Mouse (Mus musculus) heart, embryonic 12.5 days (tissue): ENCODE results near the gene Nmb. TPM values are rescaled to one million over a fixed set of nuclear protein-coding genes. Genes with fewer than 3 reads are reported as not detected.

Experiments
- ATAC-seq: fragments of 200-750 bp; cut with Nextera tagmentation; 2 replicates; pipeline ENCODE4 v1.8.0; 2017; ENCODE audit warnings: moderate TSS enrichment, moderate library complexity; ENCODE audit not compliant: insufficient number of reproducible peaks, low FRiP score
- H3K27ac ChIP-seq: fragments of 300-500 bp; sonication (generic); 2 replicates; pipeline ENCODE4 v1.5.1; 2016; ENCODE audit warnings: mild to moderate bottlenecking, moderate library complexity; ENCODE audit not compliant: poor library complexity, severe bottlenecking
- H3K27me3 ChIP-seq: fragments of 300-500 bp; sonication (generic); replicated peaks from 2 replicates; pipeline ENCODE4 v1.6.1; 2016; ENCODE audit warnings: mild to moderate bottlenecking, moderate library complexity
- H3K36me3 ChIP-seq: fragments of 300-500 bp; sonication (generic); 2 replicates; pipeline ENCODE4 v1.6.1; 2016; ENCODE audit warnings: mild to moderate bottlenecking, moderate library complexity
- H3K4me1 ChIP-seq: fragments of 300-500 bp; sonication (generic); replicated peaks from 2 replicates; pipeline ENCODE4 v1.6.1; 2016; ENCODE audit warnings: mild to moderate bottlenecking
- H3K4me2 ChIP-seq: fragments of 300-500 bp; sonication (generic); 2 replicates; pipeline ENCODE4 v1.6.1; 2016; ENCODE audit warnings: mild to moderate bottlenecking, moderate library complexity
- H3K4me3 ChIP-seq: fragments of 300-500 bp; sonication (generic); 2 replicates; pipeline ENCODE4 v1.5.1; 2016; ENCODE audit warnings: mild to moderate bottlenecking
- H3K9ac ChIP-seq: fragments of 300-500 bp; sonication (generic); 2 replicates; pipeline ENCODE4 v1.6.1; 2016; ENCODE audit warnings: mild to moderate bottlenecking, moderate library complexity
- H3K9me3 ChIP-seq: fragments of 300-500 bp; sonication (generic); replicated peaks from 2 replicates; pipeline ENCODE4 v1.6.1; 2016; ENCODE audit warnings: mild to moderate bottlenecking, moderate library complexity
- WGBS: fragments of 180-500 bp; shearing (Covaris S2); methylation state at CpG from one replicate; pipeline ENCODE4 v1.1.7; 2016; 5-methylcytosine and 5-hydroxymethylcytosine counted together
- polyA plus RNA-seq: library from polyadenylated mRNA; unstranded; fragments of >200 nt; fragmentation: Nextera tagmentation; extraction: Ambion mirVana; gene quantifications from 2 replicates; pipeline ENCODE4 v1.2.1, GENCODE M21; 2016

Gene Nmb
- polyA plus RNA-seq, 1 experiment from 2014 or later: 3.6 TPM

GRCm38 (mm10) chr7:80875727-80876126, 29.1 kb downstream of the Nmb start:
- no peak overlapping the region for H3K4me2 ChIP-seq
- H3K9ac ChIP-seq: no peak overlapping the region
- no peak overlapping the region for H3K4me3 ChIP-seq
- no peaks in the 10 kb centered on the region for H3K9me3 ChIP-seq
- no peaks in the 10 kb centered on the region for H3K4me1 ChIP-seq
- H3K27ac ChIP-seq: no peak overlapping the region
- H3K36me3 ChIP-seq: peaks cover 72% of the 10 kb centered on the region
- 0 out of 2 replicates have a peak, but pooled peaks cover 10% of the 10 kb centered on the region for H3K27me3 ChIP-seq
- no peak for ATAC-seq
- 49% methylated on average over 37 of the region's 37 CpGs for WGBS

- Histone ChIP-seq H3K36me3 (peaks cover 93% of the 10 kb centered on the region), H3K9ac (no peak overlapping the region), H3K4me3 (no peak overlapping the region), H3K4me1 (no peaks in the 10 kb centered on the region), H3K27me3 (0 out of 2 replicates have a peak, but pooled peaks cover 10% of the 10 kb centered on the region), H3K9me3 (no peaks in the 10 kb centered on the region), H3K27ac (no peak overlapping the region), H3K4me2 (no peak overlapping the region)
- WGBS: 90% methylated on average over 2 of the region's 2 CpGs
- no peak for ATAC-seq
Measured at GRCm38 (mm10) chr7:80873631-80874030, 31.2 kb downstream of the Nmb start.

GRCm38 (mm10) chr7:80873038-80873437, 31.8 kb downstream of the Nmb start:
- H3K27me3 ChIP-seq: 0 out of 2 replicates have a peak, but pooled peaks cover 10% of the 10 kb centered on the region
- H3K9ac ChIP-seq: no peak overlapping the region
- peaks cover 95% of the 10 kb centered on the region for H3K36me3 ChIP-seq
- WGBS: 91% methylated on average over 5 of the region's 5 CpGs
- no peaks in the 10 kb centered on the region for H3K4me1 ChIP-seq
- no peak overlapping the region for H3K4me3 ChIP-seq
- no peaks in the 10 kb centered on the region for H3K9me3 ChIP-seq
- H3K27ac ChIP-seq: no peak overlapping the region
- no peak overlapping the region for H3K4me2 ChIP-seq
- ATAC-seq: no peak

GRCm38 (mm10) chr7:80868686-80869085, 36.2 kb downstream of the Nmb start:
- Histone ChIP-seq H3K4me2 (no peak overlapping the region), H3K27me3 (no peaks in the 10 kb centered on the region), H3K4me1 (peaks cover 28% of the 10 kb centered on the region), H3K27ac (no peak overlapping the region), H3K9ac (no peak overlapping the region), H3K4me3 (no peak overlapping the region), H3K36me3 (peaks cover 88% of the 10 kb centered on the region), H3K9me3 (no peaks in the 10 kb centered on the region)
- ATAC-seq: no peak
- 78% methylated on average over 2 of the region's 2 CpGs for WGBS

GRCm38 (mm10) chr7:80866514-80867147, 38.2 kb downstream of the Nmb start:
- H3K9me3 ChIP-seq: no peaks in the 10 kb centered on the region
- no peak for ATAC-seq
- H3K36me3 ChIP-seq: peaks cover 79% of the 10 kb centered on the region
- no peak overlapping the region; the same call in 1 of the 2 replicates for H3K27ac ChIP-seq
- H3K4me1 ChIP-seq: peaks cover 46% of the 10 kb centered on the region
- no peak overlapping the region for H3K4me3 ChIP-seq
- H3K4me2 ChIP-seq: no peak overlapping the region
- WGBS: 63% methylated on average over 7 of the region's 7 CpGs
- no peaks in the 10 kb centered on the region for H3K27me3 ChIP-seq
- no peak overlapping the region for H3K9ac ChIP-seq

- Histone ChIP-seq H3K4me2 (0 out of 2 replicates have a peak overlapping the region, but pooled peaks have one; percentile 30), H3K27ac (peak overlapping the region; percentile 50), H3K27me3 (no peaks in the 10 kb centered on the region), H3K9ac (no peak overlapping the region), H3K4me3 (no peak overlapping the region), H3K36me3 (peaks cover 69% of the 10 kb centered on the region), H3K4me1 (peaks cover 48% of the 10 kb centered on the region), H3K9me3 (no peaks in the 10 kb centered on the region)
- ATAC-seq: no peak
- WGBS: 84% methylated on average over 7 of the region's 7 CpGs
Measured at GRCm38 (mm10) chr7:80865521-80865920, 39.4 kb downstream of the Nmb start.

GRCm38 (mm10) chr7:80864831-80865230, 40.0 kb downstream of the Nmb start:
- 0 out of 2 replicates have a peak, but pooled peaks have one; percentile 12 for ATAC-seq
- H3K4me2 ChIP-seq: peak overlapping the region; percentile 30; the same call in 1 of the 2 replicates
- 0 out of 2 replicates have a peak overlapping the region, but pooled peaks have one; percentile 4 for H3K9ac ChIP-seq
- H3K27ac ChIP-seq: peak overlapping the region; percentile 50
- WGBS: 53% methylated on average over 8 of the region's 8 CpGs
- no peaks in the 10 kb centered on the region for H3K27me3 ChIP-seq
- no peaks in the 10 kb centered on the region for H3K9me3 ChIP-seq
- H3K4me1 ChIP-seq: peaks cover 52% of the 10 kb centered on the region
- H3K36me3 ChIP-seq: peaks cover 62% of the 10 kb centered on the region
- no peak overlapping the region for H3K4me3 ChIP-seq

GRCm38 (mm10) chr7:80864151-80864550, 40.7 kb downstream of the Nmb start:
- 73% methylated on average over 1 of the region's 1 CpGs for WGBS
- H3K4me1 ChIP-seq: peaks cover 52% of the 10 kb centered on the region
- H3K4me3 ChIP-seq: no peak overlapping the region
- no peak overlapping the region for H3K9ac ChIP-seq
- peaks cover 55% of the 10 kb centered on the region for H3K36me3 ChIP-seq
- H3K9me3 ChIP-seq: no peaks in the 10 kb centered on the region
- no peak overlapping the region for H3K4me2 ChIP-seq
- peak overlapping the region; percentile 55; the same call in 1 of the 2 replicates for H3K27ac ChIP-seq
- ATAC-seq: no peak
- no peaks in the 10 kb centered on the region for H3K27me3 ChIP-seq

- peaks cover 49% of the 10 kb centered on the region for H3K36me3 ChIP-seq
- H3K4me2 ChIP-seq: 0 out of 2 replicates have a peak overlapping the region, but pooled peaks have one; percentile 1
- H3K9me3 ChIP-seq: no peaks in the 10 kb centered on the region
- ATAC-seq: no peak
- H3K27me3 ChIP-seq: no peaks in the 10 kb centered on the region
- no peak overlapping the region for H3K9ac ChIP-seq
- 83% methylated on average over 5 of the region's 5 CpGs for WGBS
- H3K27ac ChIP-seq: peak overlapping the region; percentile 55; the same call in 1 of the 2 replicates
- H3K4me1 ChIP-seq: peaks cover 52% of the 10 kb centered on the region
- H3K4me3 ChIP-seq: no peak overlapping the region
Measured at GRCm38 (mm10) chr7:80863520-80863919, 41.4 kb downstream of the Nmb start.

- H3K4me3 ChIP-seq: no peak overlapping the region
- no peak for ATAC-seq
- H3K27me3 ChIP-seq: no peaks in the 10 kb centered on the region
- 92% methylated on average over 2 of the region's 2 CpGs for WGBS
- H3K9me3 ChIP-seq: no peaks in the 10 kb centered on the region
- H3K27ac ChIP-seq: no peak overlapping the region
- H3K4me1 ChIP-seq: peaks cover 52% of the 10 kb centered on the region
- peaks cover 39% of the 10 kb centered on the region for H3K36me3 ChIP-seq
- no peak overlapping the region for H3K4me2 ChIP-seq
- no peak overlapping the region for H3K9ac ChIP-seq
Measured at GRCm38 (mm10) chr7:80862475-80862874, 42.4 kb downstream of the Nmb start.

GRCm38 (mm10) chr7:80860729-80861274, 44.1 kb downstream of the Nmb start, which contains the start of gene Zscan2:
Zscan2 (plus strand) TSS chr7:80860920.
- ATAC-seq: peak; percentile 96
- peak within 1 kb of the TSS; percentile 64 for H3K4me3 ChIP-seq
- peaks cover 25% of the 10 kb centered on the region for H3K36me3 ChIP-seq
- H3K27ac ChIP-seq: peak within 1 kb of the TSS; percentile 76
- WGBS: 0% methylated on average over 39 of the region's 40 CpGs
- peak within 1 kb of the TSS; percentile 84 for H3K9ac ChIP-seq
- peak within 1 kb of the TSS; percentile 74 for H3K4me2 ChIP-seq
- H3K9me3 ChIP-seq: no peaks in the 10 kb centered on the region
- no peaks in the 10 kb centered on the region for H3K27me3 ChIP-seq
- peaks cover 42% of the 10 kb centered on the region for H3K4me1 ChIP-seq
